Mouse (Mus musculus): ENCODE measurements around the gene Kri1. TPM values are rescaled to one million over a fixed set of nuclear protein-coding genes. Genes with fewer than 3 reads are reported as not detected.
"Not testable (repeated sequence)": the region's sequence is repeated elsewhere in the genome, so short reads cannot be mapped to it uniquely, and the experiment has no call there.

Gene Kri1
- polyA plus RNA-seq, 1 experiment: 36.3 TPM

DNA sequence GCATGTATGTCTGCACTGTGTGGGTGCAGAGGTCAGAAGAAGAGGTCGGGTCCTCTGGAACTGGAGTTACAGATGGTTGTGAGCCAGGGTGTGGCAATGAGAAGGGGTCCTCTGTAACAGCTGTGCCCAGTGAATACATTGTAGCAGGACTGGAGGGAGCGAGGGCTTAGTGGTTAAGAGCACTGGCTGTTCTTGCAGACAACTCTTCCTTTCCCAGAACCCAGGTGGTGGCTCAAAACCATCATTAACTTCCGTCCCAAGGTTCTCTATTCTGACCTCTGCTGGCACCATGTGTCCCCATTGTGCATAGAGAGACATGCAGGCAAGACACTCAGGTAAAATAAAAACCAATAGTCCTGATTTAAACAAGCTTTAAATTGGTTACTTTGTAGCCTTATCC, 39.8 kb upstream of the Kri1 start:
- no peak for DNase-seq (ENCODE audit: low read depth)
- TF ChIP-seq CTCF (IDR thresholded peaks at IDR 0.05; ENCODE audit: borderline replicate concordance, extremely low read depth, insufficient read depth, insufficient read length) (no peak), POLR2A (IDR thresholded peaks at IDR 0.05; ENCODE audit: borderline replicate concordance, extremely low read depth, insufficient read depth, insufficient read length, poor library complexity, severe bottlenecking) (no peak)

DNA sequence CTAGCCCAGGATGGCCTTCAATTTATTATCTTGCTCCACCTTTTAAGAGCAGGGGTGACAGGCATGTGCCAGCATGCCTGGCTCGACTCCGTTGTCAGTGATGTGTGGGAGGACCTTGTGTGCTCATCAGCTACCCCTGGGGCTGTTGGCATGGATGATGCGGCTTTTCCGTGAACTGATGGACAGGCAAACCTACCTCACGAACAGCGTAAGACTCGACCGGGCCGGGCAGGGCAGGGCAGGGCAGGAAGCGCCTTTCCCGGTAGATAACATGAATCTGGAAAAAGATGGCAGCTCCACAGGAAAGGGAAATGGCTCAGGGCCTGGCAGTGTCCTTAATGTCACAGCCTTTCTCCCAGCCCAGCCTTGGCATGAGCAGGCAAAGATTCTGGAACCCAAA, 36.5 kb upstream of the Kri1 start:
- no peak for TF ChIP-seq CTCF (IDR thresholded peaks at IDR 0.05; ENCODE audit: borderline replicate concordance, extremely low read depth, insufficient read depth, insufficient read length)
- TF ChIP-seq POLR2A (IDR thresholded peaks at IDR 0.05; ENCODE audit: borderline replicate concordance, extremely low read depth, insufficient read depth, insufficient read length, poor library complexity, severe bottlenecking): no peak
- no peak for DNase-seq (ENCODE audit: low read depth)

DNA sequence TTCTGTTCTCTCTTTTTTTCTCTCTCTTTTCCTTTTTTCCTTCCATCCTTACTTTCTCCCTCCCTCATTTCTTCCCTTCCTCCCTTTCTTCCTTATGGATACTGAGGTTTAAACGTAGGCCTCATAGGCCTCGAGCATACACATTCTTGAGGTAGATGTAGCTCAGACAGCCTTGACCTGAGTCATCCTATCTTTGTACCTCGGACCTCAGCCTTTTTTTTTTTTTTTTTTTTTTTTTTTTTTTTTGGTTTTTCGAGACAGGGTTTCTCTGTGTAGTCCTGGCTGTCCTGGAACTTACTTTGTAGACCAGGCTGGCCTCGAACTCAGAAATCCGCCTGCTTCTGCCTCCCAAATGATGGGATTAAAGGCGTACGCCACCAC, 35.1 kb upstream of the Kri1 start:
- not testable (repeated sequence) for DNase-seq (ENCODE audit: low read depth)

DNA sequence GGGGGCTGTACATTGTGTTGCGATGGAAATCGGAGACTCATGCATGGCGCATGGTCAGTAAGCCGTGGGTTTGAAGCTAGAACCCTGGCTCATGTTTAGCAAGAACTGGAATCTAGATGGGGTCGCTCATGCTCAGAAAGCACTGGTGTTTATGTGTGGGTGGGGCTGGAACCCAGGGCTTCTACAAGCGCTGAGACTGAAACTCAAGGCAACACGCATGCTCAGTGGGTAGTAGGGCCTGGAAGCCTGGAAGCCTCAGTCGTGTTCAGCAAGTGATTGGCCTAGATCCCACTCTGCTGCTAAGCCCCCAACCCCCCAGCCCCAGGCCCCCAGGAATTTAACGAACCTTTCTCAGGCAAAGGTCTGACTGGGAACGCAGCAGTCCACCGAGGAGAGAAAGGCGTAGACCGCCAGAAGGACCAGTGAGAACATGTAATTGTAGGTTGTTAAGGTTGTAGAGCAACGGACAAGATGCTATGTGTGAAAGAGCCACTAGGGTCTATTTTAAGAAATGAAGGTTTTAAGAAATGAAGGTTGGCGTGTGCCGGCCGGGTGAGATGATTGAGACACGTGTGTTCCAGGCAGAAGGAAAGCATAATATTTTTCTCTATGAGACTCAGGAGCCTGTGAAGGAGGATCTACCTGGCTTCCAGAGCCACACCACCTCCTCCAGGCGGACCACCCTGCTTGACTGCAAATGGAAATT, 34.6 kb upstream of the Kri1 start:
- no peak for DNase-seq (ENCODE audit: low read depth)
- TF ChIP-seq POLR2A (IDR thresholded peaks at IDR 0.05; ENCODE audit: borderline replicate concordance, extremely low read depth, insufficient read depth, insufficient read length, poor library complexity, severe bottlenecking): no peak
- TF ChIP-seq CTCF (IDR thresholded peaks at IDR 0.05; ENCODE audit: borderline replicate concordance, extremely low read depth, insufficient read depth, insufficient read length): no peak

DNA sequence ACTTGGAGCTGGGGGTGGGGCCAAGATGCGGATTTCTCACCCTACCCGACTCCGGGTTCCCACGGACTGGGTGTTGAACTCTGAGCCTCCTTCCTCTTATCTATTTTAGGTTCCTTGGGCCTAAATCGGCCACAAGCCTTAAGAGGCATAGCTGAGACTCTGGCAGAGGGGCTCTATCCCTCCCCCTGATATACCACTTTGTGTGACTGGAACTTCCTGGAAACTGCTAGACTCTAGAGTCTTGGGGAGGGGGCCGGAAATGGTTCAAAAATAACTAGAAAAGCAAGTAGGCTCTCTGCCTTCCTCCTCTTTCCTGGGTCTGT, 33.7 kb upstream of the Kri1 start:
- TF ChIP-seq POLR2A (IDR thresholded peaks at IDR 0.05; ENCODE audit: borderline replicate concordance, extremely low read depth, insufficient read depth, insufficient read length, poor library complexity, severe bottlenecking): no peak
- no peak for TF ChIP-seq CTCF (IDR thresholded peaks at IDR 0.05; ENCODE audit: borderline replicate concordance, extremely low read depth, insufficient read depth, insufficient read length)
- DNase-seq (ENCODE audit: low read depth): no peak

DNA sequence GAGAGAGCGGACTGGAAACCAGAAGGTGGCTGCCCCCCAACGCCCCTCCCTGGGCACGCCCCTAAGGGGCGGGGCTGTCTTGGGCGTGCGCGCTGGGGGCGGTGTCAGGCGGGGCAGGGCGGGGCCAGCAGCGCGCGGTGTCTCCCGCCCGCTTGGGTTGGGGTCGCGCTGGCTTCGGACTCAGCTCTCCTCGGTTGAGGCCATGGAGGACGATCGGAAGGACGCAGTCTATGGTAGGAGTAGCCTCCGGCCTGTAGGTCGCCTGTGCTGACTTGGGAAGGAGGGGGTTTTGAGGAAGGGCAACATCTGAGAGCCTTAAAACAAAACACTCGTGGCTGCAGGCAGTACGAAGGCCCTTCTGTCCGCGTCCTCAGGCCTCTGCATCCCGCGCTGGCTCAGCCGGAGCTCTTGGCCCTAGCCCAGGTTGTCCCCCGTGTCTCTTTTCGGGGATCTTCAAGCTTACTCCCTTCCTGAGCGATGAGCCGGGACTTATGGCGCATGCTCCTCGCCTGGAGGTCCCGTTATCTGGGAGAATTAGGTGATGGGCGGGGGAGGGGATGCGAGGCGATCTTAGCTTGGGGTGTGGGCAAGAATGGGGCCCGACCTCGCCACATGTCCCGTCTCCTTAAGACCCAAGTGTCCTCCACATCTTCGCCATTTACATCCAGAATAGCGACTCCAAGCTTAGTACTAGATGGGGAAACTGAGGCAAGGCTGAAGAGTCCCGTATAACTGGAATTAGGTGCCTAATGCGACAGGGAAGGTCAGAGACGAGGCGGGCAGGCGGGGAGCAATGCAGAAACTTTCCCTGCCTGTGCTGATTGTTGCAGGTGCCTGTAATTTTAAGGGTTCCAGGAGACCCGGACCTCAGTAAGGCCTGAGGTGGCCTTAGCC, 33.1 kb upstream of the Kri1 start, which contains the start of gene Slc44a2:
Gene Slc44a2, plus strand, starts transcription at position 80 of the 894 bp plus-strand sequence.
- peak; percentile 89 for DNase-seq (ENCODE audit: low read depth)

DNA sequence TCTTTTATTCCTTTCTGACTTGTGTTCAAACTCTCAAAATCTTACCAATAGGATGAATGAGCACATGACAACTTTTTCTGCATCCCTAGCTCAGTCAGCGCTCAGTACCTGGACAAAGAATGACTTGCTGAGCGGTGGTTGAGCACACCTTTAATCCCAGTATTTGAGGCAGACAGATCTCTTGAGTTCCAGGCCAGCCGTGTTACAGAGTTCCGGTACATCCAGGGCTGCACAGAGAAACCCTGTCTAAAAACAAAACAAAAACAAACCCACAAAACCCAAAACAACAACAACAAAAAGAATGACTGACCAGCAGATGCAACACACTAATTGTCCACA, 32.5 kb upstream of the Kri1 start:
- DNase-seq (ENCODE audit: low read depth): no peak

More for the DNA sequence above, 33.1 kb upstream of the Kri1 start, which contains the start of gene Slc44a2:
- TF ChIP-seq POLR2A (IDR thresholded peaks at IDR 0.05; ENCODE audit: borderline replicate concordance, extremely low read depth, insufficient read depth, insufficient read length, poor library complexity, severe bottlenecking) (peak; percentile 85), CTCF (IDR thresholded peaks at IDR 0.05; ENCODE audit: borderline replicate concordance, extremely low read depth, insufficient read depth, insufficient read length) (no peak)

DNA sequence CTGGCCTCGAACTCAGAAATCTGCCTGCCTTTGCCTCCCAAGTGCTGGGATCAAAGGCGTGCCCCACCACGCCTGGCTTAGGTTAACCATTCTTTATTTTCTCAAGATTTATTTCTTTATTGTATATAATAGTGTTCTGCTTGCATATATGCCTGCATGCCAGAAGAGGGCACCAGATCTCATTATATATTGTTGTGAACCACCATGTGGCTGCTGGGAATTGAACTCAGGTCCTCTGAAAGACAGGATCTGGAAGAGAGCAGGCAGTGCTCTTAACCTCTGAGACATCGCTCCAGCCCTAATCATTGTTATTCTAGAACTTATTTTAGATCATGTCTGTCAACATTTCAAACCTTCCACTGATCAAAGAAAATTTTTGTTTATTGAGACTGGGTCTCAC, 31.7 kb upstream of the Kri1 start:
- DNase-seq (ENCODE audit: low read depth): no peak
- TF ChIP-seq CTCF (IDR thresholded peaks at IDR 0.05; ENCODE audit: borderline replicate concordance, extremely low read depth, insufficient read depth, insufficient read length): no peak
- TF ChIP-seq POLR2A (IDR thresholded peaks at IDR 0.05; ENCODE audit: borderline replicate concordance, extremely low read depth, insufficient read depth, insufficient read length, poor library complexity, severe bottlenecking): no peak

More for the DNA sequence above, 32.5 kb upstream of the Kri1 start:
- no peak for TF ChIP-seq CTCF (IDR thresholded peaks at IDR 0.05; ENCODE audit: borderline replicate concordance, extremely low read depth, insufficient read depth, insufficient read length)
- no peak for TF ChIP-seq POLR2A (IDR thresholded peaks at IDR 0.05; ENCODE audit: borderline replicate concordance, extremely low read depth, insufficient read depth, insufficient read length, poor library complexity, severe bottlenecking)

DNA sequence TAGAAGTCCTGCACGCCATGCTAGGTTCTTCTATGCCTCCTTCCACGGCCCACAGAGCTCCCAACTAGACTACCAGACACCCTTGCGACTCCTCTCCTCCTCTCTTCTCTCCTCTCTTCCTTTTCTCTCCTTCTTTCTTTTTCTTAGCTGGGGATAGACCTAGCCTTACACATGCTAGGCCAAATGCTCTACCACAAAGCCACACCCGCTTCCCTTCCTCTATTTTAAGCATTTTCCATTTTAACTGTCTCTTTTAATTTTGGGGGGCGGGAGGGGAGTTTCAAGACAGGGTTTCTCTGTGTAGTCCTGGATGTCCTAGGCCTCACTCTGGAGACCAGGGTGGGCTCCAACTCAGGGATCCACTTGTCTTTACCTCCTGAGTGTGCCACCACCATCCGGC, 31.0 kb upstream of the Kri1 start:
- TF ChIP-seq POLR2A (IDR thresholded peaks at IDR 0.05; ENCODE audit: borderline replicate concordance, extremely low read depth, insufficient read depth, insufficient read length, poor library complexity, severe bottlenecking) (no peak), CTCF (IDR thresholded peaks at IDR 0.05; ENCODE audit: borderline replicate concordance, extremely low read depth, insufficient read depth, insufficient read length) (no peak)
- no peak for DNase-seq (ENCODE audit: low read depth)

DNA sequence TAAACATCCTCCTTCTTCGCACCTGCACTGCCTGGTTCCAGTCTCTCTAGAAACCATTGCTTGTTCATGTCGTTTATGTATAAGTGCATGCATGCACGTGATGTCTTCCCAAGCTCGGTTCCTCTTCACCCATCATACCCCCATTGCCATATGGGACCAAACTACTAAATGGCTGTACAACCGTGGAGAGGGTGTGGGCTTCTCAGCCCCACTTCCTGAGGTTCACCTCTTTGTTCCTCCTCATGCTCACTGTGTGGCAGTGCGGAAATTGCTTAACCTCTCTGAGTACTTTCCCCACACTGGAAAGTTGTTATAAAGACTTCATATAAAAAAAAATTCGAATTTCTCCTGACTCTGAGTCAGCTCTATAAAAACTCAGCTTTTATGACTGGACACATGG, 28.9 kb upstream of the Kri1 start:
- TF ChIP-seq POLR2A (IDR thresholded peaks at IDR 0.05; ENCODE audit: borderline replicate concordance, extremely low read depth, insufficient read depth, insufficient read length, poor library complexity, severe bottlenecking) (no peak), CTCF (IDR thresholded peaks at IDR 0.05; ENCODE audit: borderline replicate concordance, extremely low read depth, insufficient read depth, insufficient read length) (no peak)
- DNase-seq (ENCODE audit: low read depth): no peak

DNA sequence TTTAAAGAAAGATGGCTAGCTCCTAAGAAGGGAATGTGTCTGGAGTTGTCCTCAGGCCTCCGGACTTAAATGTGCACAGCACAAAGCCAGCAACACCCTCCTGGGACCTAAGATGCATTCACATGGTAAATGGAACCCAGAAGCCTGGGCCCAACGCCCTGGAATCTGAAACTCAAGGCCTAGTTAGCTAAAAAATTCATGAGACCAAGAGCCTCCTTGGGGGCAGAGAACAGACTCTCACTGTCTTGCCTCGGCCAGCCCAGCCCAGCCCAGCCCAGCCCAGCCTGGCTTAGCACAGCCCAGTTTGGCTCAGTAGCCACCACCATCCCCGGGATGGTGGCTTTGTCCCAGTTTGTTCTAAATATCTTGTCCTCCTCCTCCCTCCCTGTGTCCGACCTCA, 27.7 kb upstream of the Kri1 start:
- no peak for TF ChIP-seq CTCF (IDR thresholded peaks at IDR 0.05; ENCODE audit: borderline replicate concordance, extremely low read depth, insufficient read depth, insufficient read length)
- DNase-seq (ENCODE audit: low read depth): no peak
